Mouse (Mus musculus): Measurements from ENCODE around the gene Lce1g.

GRCm38 (mm10) chr3:92753197-92753596 is 1.1 kb upstream of the Lce1g start:
- no peak for TF ChIP-seq CTCF (IDR thresholded peaks at IDR 0.05; ENCODE audit: extremely low read depth, insufficient read depth, insufficient read length, insufficient replicate concordance)
- TF ChIP-seq POLR2A (IDR thresholded peaks at IDR 0.05; ENCODE audit: low read depth, low read length), result no peak

Measured in spleen, adult 2 months (tissue).